Mouse (Mus musculus) stomach, embryonic 14.5 days (tissue): Measurements from ENCODE around the gene Car11. TPM values are rescaled to one million over a fixed set of nuclear protein-coding genes. Genes with fewer than 3 reads are reported as not detected.
A peak's percentile ranks its signal among the peaks of the same experiment; 100 is the strongest.

Source experiments
- ATAC-seq: fragments of 200-750 bp; cut with Nextera tagmentation; 2 replicates; pipeline ENCODE4 v1.8.0; 2017; ENCODE audit warnings: low read depth, moderate TSS enrichment; ENCODE audit not compliant: insufficient number of reproducible peaks, insufficient read depth, low FRiP score
- H3K27ac ChIP-seq: fragments of 300-500 bp; sonication (generic); 2 replicates; pipeline ENCODE4 v1.5.1; 2014; ENCODE audit warnings: mild to moderate bottlenecking, low read length, moderate library complexity, mixed read lengths
- H3K27me3 ChIP-seq: fragments of 300-500 bp; sonication (generic); 2 replicates; pipeline ENCODE4 v1.6.1; 2014; ENCODE audit warnings: low read length, control low read depth, mixed read lengths; ENCODE audit not compliant: control insufficient read depth, insufficient read depth
- H3K36me3 ChIP-seq: fragments of 300-500 bp; sonication (generic); 2 replicates; pipeline ENCODE4 v1.6.1; 2014; ENCODE audit warnings: mild to moderate bottlenecking, control low read depth, low read length, moderate library complexity, mixed read lengths; ENCODE audit not compliant: control insufficient read depth, insufficient read depth
- H3K4me1 ChIP-seq: fragments of 300-500 bp; sonication (generic); 2 replicates; pipeline ENCODE4 v1.6.1; 2014; ENCODE audit warnings: low read length, control low read depth, mixed read lengths; ENCODE audit not compliant: control insufficient read depth, insufficient read depth
- H3K4me2 ChIP-seq: fragments of 300-500 bp; sonication (generic); replicated peaks from 2 replicates; pipeline ENCODE4 v1.6.1; 2014; ENCODE audit warnings: low read depth, low read length, control low read depth
- H3K4me3 ChIP-seq: fragments of 300-500 bp; sonication (generic); 2 replicates; pipeline ENCODE4 v1.5.1; 2014; ENCODE audit warnings: low read depth, low read length, control low read depth
- H3K9ac ChIP-seq: fragments of 300-500 bp; sonication (generic); replicated peaks from 2 replicates; pipeline ENCODE4 v1.6.1; 2014; ENCODE audit warnings: low read depth, mild to moderate bottlenecking, control low read depth, low read length, moderate library complexity, mixed read lengths
- H3K9me3 ChIP-seq: fragments of 300-500 bp; sonication (generic); 2 replicates; pipeline ENCODE4 v1.6.1; 2016; ENCODE audit warnings: low read depth, low read length, control low read depth; ENCODE audit not compliant: control insufficient read depth
- WGBS: fragments of 180-500 bp; shearing (Covaris S2); extraction: QIAGEN DNeasy Blood & Tissue Kit; methylation state at CpG from one replicate; pipeline ENCODE4 v1.1.7; 2014; 5-methylcytosine and 5-hydroxymethylcytosine counted together
- polyA plus RNA-seq: library from polyadenylated mRNA; unstranded; fragments of >200 nt; fragmentation: Nextera tagmentation; extraction: Ambion mirVana; gene quantifications from 2 replicates; pipeline ENCODE4 v1.2.1, GENCODE M21; 2014

Gene Car11
- polyA plus RNA-seq, 1 experiment from 2014 or later = 11.4 TPM

GRCm38 (mm10) chr7:45697894-45698293 lies 1.7 kb upstream of the Car11 start:
- no peak for ATAC-seq
- Histone ChIP-seq H3K4me1 (peaks cover 17% of the 10 kb centered on the region; the same call in 1 of the 2 replicates), H3K36me3 (no peaks in the 10 kb centered on the region), H3K27ac (no peak overlapping the region), H3K4me2 (no peak overlapping the region), H3K4me3 (no peak overlapping the region), H3K27me3 (0 out of 2 replicates have a peak, but pooled peaks cover 4% of the 10 kb centered on the region), H3K9me3 (no peaks in the 10 kb centered on the region), H3K9ac (no peak overlapping the region)
- WGBS = 89% methylated on average over 6 of the region's 7 CpGs

- no peak for ATAC-seq
Observed at GRCm38 (mm10) chr7:45700301-45701015, 815 bp downstream of the Car11 start.

DNA sequence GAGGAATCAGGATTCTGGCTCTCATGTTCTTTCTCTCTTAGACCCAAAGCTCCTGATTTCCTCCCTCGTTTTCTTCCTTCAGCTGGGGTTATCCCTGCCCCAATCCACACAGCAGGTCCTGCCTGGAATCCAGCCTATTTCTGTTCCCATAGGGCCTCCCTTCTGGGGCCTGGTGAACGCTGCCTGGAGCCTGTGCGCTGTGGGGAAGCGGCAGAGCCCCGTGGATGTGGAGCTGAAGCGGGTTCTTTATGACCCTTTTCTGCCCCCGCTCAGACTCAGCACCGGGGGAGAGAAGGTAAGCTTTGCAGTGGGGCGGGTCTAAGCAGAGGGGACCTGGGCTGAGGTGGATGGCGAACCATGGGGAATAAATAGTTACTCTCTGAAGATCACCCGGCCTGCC lies 1.4 kb downstream of the Car11 start:
- Histone ChIP-seq H3K36me3 (no peaks in the 10 kb centered on the region), H3K4me2 (peak overlapping the region; percentile 73), H3K4me3 (peak overlapping the region; percentile 39; the same call in 1 of the 2 replicates), H3K27me3 (0 out of 2 replicates have a peak, but pooled peaks cover 4% of the 10 kb centered on the region), H3K4me1 (peaks cover 27% of the 10 kb centered on the region), H3K9me3 (no peaks in the 10 kb centered on the region), H3K9ac (peak overlapping the region; percentile 18; the same call in 1 of the 2 replicates), H3K27ac (peak overlapping the region; percentile 52; the same call in 1 of the 2 replicates)
- WGBS = 31% methylated on average over 11 of the region's 11 CpGs
- no peak for ATAC-seq

More at GRCm38 (mm10) chr7:45700301-45701015, 815 bp downstream of the Car11 start:
- no peaks in the 10 kb centered on the region for H3K9me3 ChIP-seq
- H3K4me1 ChIP-seq = peaks cover 27% of the 10 kb centered on the region
- WGBS = 1% methylated on average over 20 of the region's 20 CpGs
- peak overlapping the region; percentile 73 for H3K4me2 ChIP-seq
- H3K9ac ChIP-seq = peak overlapping the region; percentile 55; the same call in 1 of the 2 replicates
- H3K27me3 ChIP-seq = 0 out of 2 replicates have a peak, but pooled peaks cover 4% of the 10 kb centered on the region
- H3K4me3 ChIP-seq = peak overlapping the region; percentile 39
- no peak overlapping the region for H3K27ac ChIP-seq
- no peaks in the 10 kb centered on the region for H3K36me3 ChIP-seq

DNA sequence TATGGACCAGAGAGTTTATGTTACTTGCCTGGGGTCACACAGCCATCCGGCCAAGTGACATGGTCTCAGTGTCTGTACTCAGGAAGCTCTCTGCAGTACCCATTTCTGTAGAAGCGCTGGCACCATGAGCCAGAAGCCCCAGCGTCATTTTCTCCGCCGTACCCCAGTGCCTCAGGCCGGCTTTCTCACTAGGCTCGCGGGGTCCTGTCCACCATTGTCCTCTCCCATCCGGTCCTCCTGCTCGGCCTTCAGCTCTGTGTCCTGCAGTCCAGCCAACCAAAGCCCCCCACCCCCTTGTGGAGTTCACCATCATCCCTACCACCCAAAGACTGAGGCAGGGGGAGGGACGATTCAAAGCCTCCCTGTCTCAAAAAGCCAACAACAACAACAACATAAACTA lies 2.0 kb downstream of the Car11 start:
- H3K27me3 ChIP-seq = 0 out of 2 replicates have a peak, but pooled peaks cover 4% of the 10 kb centered on the region
- H3K9me3 ChIP-seq = no peaks in the 10 kb centered on the region
- 87% methylated on average over 11 of the region's 11 CpGs for WGBS
- H3K36me3 ChIP-seq = no peaks in the 10 kb centered on the region
- H3K4me3 ChIP-seq = peak overlapping the region; percentile 39; the same call in 1 of the 2 replicates
- H3K4me1 ChIP-seq = peaks cover 27% of the 10 kb centered on the region
- no peak overlapping the region for H3K27ac ChIP-seq
- peak overlapping the region; percentile 73; the same call in 1 of the 2 replicates for H3K4me2 ChIP-seq
- no peak for ATAC-seq
- peak overlapping the region; percentile 18; the same call in 1 of the 2 replicates for H3K9ac ChIP-seq

DNA sequence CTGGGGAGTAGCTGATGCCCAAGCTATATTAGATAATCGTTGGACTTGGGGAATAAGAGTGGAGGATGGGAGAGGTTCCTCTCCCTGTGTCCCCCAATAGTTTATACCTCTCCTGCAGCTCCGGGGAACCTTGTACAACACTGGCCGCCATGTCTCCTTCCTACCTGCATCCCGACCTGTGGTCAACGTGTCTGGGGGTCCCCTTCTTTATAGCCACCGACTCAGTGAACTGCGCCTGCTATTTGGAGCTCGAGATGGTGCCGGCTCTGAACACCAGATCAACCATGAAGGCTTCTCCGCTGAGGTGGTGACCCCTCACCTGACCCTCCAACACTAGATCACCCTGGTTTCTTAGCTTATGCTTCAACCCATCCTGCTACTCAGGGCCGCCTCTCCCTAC lies 2.7 kb downstream of the Car11 start:
- Histone ChIP-seq H3K4me1 (peaks cover 27% of the 10 kb centered on the region), H3K27me3 (0 out of 2 replicates have a peak, but pooled peaks cover 4% of the 10 kb centered on the region), H3K9ac (no peak overlapping the region), H3K4me2 (no peak overlapping the region), H3K36me3 (no peaks in the 10 kb centered on the region), H3K9me3 (no peaks in the 10 kb centered on the region), H3K4me3 (no peak overlapping the region), H3K27ac (no peak overlapping the region)
- 92% methylated on average over 11 of the region's 11 CpGs for WGBS
- no peak for ATAC-seq

DNA sequence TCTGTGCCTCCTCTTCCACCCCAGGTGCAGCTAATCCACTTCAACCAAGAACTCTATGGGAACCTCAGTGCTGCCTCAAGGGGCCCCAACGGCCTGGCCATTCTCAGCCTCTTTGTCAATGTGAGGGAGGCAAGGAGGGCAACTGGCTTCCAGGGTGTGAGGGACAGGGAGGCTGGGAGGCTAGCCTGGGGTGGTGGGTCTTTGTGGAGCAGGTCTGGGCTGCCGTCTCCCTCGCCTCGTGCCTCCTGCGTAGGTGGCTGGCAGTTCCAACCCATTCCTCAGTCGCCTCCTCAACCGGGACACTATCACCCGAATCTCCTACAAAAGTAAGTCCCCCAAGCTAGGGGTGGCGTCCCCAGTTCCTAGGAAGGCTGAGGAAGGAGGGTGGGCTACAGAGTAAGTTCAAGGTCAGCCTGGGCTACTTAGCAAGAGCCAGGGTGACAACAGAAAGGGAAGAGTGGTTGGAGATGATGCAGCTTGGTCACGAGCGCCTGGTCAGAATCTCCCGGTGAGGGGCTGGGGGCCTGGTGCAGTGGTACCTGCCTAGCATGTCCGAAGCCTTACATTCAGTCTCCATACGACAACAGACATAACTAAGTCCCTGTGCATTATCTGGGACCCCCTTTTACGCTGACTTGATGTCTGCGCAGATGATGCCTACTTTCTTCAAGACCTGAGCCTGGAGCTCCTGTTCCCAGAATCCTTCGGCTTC lies 3.3 kb downstream of the Car11 start:
- H3K4me2 ChIP-seq = no peak overlapping the region
- H3K27me3 ChIP-seq = 0 out of 2 replicates have a peak, but pooled peaks cover 4% of the 10 kb centered on the region
- peaks cover 29% of the 10 kb centered on the region for H3K4me1 ChIP-seq

GRCm38 (mm10) chr7:45703521-45704033 lies 3.9 kb downstream of the Car11 start:
- no peak for ATAC-seq
- Histone ChIP-seq H3K4me2 (peak overlapping the region; percentile 80), H3K4me3 (peak overlapping the region; percentile 74; the same call in 1 of the 2 replicates), H3K9ac (peak overlapping the region; percentile 26; the same call in 1 of the 2 replicates), H3K36me3 (no peaks in the 10 kb centered on the region), H3K9me3 (no peaks in the 10 kb centered on the region), H3K4me1 (peaks cover 35% of the 10 kb centered on the region), H3K27ac (peak overlapping the region; percentile 77), H3K27me3 (0 out of 2 replicates have a peak, but pooled peaks cover under 1% of the 10 kb centered on the region)
- 31% methylated on average over 12 of the region's 12 CpGs for WGBS

More for the DNA sequence above, 3.3 kb downstream of the Car11 start:
- Histone ChIP-seq H3K9me3 (no peaks in the 10 kb centered on the region), H3K36me3 (no peaks in the 10 kb centered on the region), H3K4me3 (no peak overlapping the region), H3K27ac (peak overlapping the region; percentile 77; the same call in 1 of the 2 replicates), H3K9ac (no peak overlapping the region)
- no peak for ATAC-seq
- WGBS = 85% methylated on average over 17 of the region's 17 CpGs

DNA sequence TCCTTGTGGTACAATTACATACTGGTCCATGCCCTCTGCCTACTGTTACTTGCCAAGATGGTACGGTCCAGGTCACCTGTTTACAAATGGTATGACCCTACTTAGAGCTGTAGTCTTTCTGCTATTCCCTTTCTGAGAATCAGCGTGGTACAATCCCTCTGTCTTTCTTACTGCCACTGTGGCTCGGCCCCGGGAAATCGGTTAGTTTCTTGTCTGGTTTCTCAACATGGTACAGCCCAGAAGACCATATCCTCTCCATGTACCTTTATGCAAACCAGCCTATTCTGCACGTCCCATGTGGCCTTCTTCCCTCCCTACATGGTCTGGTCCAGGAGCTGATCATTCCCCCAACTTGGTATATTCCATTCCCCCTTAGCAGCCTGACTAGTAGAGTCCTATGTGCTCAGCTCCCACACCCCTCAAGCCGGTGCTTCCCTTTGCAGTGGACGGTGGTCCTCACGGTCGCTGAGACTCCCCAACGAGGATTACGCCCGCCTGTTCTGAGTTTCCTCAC lies 4.5 kb downstream of the Car11 start:
- peak overlapping the region; percentile 74 for H3K4me3 ChIP-seq
- peaks cover 39% of the 10 kb centered on the region for H3K4me1 ChIP-seq

More for the DNA sequence above, 4.5 kb downstream of the Car11 start:
- H3K27me3 ChIP-seq = no peaks in the 10 kb centered on the region
- H3K36me3 ChIP-seq = no peaks in the 10 kb centered on the region
- peak; percentile 38 for ATAC-seq
- H3K9me3 ChIP-seq = no peaks in the 10 kb centered on the region
- H3K9ac ChIP-seq = peak overlapping the region; percentile 26; the same call in 1 of the 2 replicates
- WGBS = 1% methylated on average over 13 of the region's 13 CpGs
- peak overlapping the region; percentile 80 for H3K4me2 ChIP-seq
- peak overlapping the region; percentile 77 for H3K27ac ChIP-seq
